Mouse (Mus musculus) cerebellum, postnatal 36 days (tissue): ENCODE results near the gene Gm12394.
"Not testable (repeated sequence)": the region's sequence is repeated elsewhere in the genome, so short reads cannot be mapped to it uniquely, and the experiment has no call there.

Experiments
- DNase-seq, 2 experiments: peaks; one replicate each; pipeline ENCODE4 v3.0.0; 2021 to 2022; ENCODE audit warnings: mixed read lengths in 2 of 2

Gene Gm12394

GRCm38 (mm10) chr4:42853788-42854187, 2.8 kb downstream of the Gm12394 start, which contains the start of gene Fam205a1:
Gene Fam205a1, minus strand, starts transcription at chr4:42853888.
- not testable (repeated sequence) for DNase-seq

DNA sequence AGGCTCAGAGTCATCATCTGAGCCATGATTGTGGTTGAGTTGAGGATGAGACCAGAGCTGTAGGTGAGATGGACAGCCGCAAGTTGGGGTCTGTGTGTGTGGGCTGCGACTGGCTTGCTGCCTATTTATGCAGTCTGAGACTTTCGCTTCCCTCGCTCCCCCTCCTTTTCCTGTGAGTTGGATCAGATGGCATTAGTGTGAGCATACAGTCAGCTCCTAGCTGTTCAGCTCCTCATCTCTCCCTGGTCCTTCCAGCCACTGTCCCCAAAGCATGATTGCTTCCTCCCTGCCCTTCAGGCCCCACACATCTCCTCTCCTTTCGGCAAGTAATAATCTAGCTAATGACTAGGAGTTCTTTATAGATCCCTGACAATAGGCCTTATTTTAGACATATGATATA, 82.7 kb downstream of the Gm12394 start, which contains the start of gene Ccl21a:
Gene Ccl21a (minus strand): TSS at position 101 of the 400 bp plus-strand sequence.
- not testable (repeated sequence) for DNase-seq

- DNase-seq = not testable (repeated sequence)
Measured at GRCm38 (mm10) chr4:42756477-42756876, 100.1 kb downstream of the Gm12394 start, which contains the start of gene Ccl19. Gene Ccl19, minus strand, starts transcription at chr4:42756577.

GRCm38 (mm10) chr4:42735245-42735644, 121.3 kb downstream of the Gm12394 start, which contains the start of gene 4930578G10Rik:
Gene 4930578G10Rik, plus strand, starts transcription at chr4:42735545.
- not testable (repeated sequence) for DNase-seq
